ENCODE assay signal across 22 mouse cellular contexts in genomic region chr1:143173836-143174235, GRCm38 (mm10).
A peak's percentile ranks its signal among the peaks of the same experiment; 100 is the strongest.
DNase-seq lines count a peak whose midpoint lies in the region; ATAC-seq and TF ChIP-seq lines count a peak whose summit lies in the region.
"Had no signal": no experiment of that assay in that cellular context is flagged by ENCODE, and none has a peak within 500 bp of the region (broad histone marks: within the 10 kb centered on the region; RNA-seq: fewer than 3 reads in every experiment).

No protein-coding gene starts in this region.

- 65% methylated on average over 2 of the region's 2 CpGs for WGBS in cerebellum, adult 2 months
- WGBS in hindbrain, postnatal 0 days = 71% methylated on average over 2 of the region's 2 CpGs
- 82% methylated on average over 2 of the region's 2 CpGs for WGBS in hindbrain, embryonic 10.5 days
- 91% methylated on average over 2 of the region's 2 CpGs for WGBS in lung, adult 2 months

- H3K36me3 ChIP-seq in hindbrain, postnatal 0 days (ENCODE audit: insufficient read depth, low read length) = no peaks in the 10 kb centered on the region
- no peaks in the 10 kb centered on the region for H3K36me3 ChIP-seq in hindbrain, embryonic 10.5 days
- H3K36me3 ChIP-seq: embryonic facial prominence, embryonic 10.5 days; kidney, embryonic 15.5 days; limb, embryonic 10.5 days; neural tube, embryonic 15.5 days had no signal

- peak; percentile 10 to 17 for DNase-seq in cerebellum, adult 2 months
- peak; percentile 57 for DNase-seq in hindbrain, postnatal 0 days (ENCODE audit: low spot score)
- DNase-seq in hindbrain, embryonic 10.5 days (ENCODE audit: low spot score) = no peak
- DNase-seq in cerebellum, postnatal 14 days = peak; percentile 69 to 76
- DNase-seq in layer of hippocampus, postnatal 10 days (ENCODE audit: low spot score in 2 of 2) = peak; percentile 40 to 44
- no peak for DNase-seq in lung, adult 2 months
- DNase-seq in gastrocnemius, postnatal 14 days = no peak
- DNase-seq: adrenal gland, adult 8-10 months; lung, embryonic 14.5 days; lung, postnatal 4 days; retina, postnatal 1 day; spleen, adult 18-20 months; thymus, adult 18-20 months had no signal

- intact Hi-C loops in gastrocnemius, postnatal 14 days (cut with DNase I; ENCODE audit: low total_unique reads) = no loop called here

- no peak for TF ChIP-seq CTCF in cerebellum, adult 2 months (IDR thresholded peaks at IDR 0.05; ENCODE audit: borderline replicate concordance, insufficient read depth, low read depth, low read length)
- no peak for TF ChIP-seq CTCF in hindbrain, postnatal 0 days (IDR thresholded peaks at IDR 0.05; ENCODE audit: low read depth)
- TF ChIP-seq CTCF in lung, adult 2 months (IDR thresholded peaks at IDR 0.05; ENCODE audit: insufficient read depth, low read length) = no peak

- no peaks in the 10 kb centered on the region for H3K9me3 ChIP-seq in hindbrain, postnatal 0 days (ENCODE audit: low read length)
- no peaks in the 10 kb centered on the region for H3K9me3 ChIP-seq in hindbrain, embryonic 10.5 days
- H3K9me3 ChIP-seq: embryonic facial prominence, embryonic 10.5 days; kidney, embryonic 15.5 days; limb, embryonic 10.5 days; neural tube, embryonic 15.5 days had no signal

- no peak overlapping the region for H3K4me2 ChIP-seq in hindbrain, postnatal 0 days (ENCODE audit: low read depth, low read length)
- H3K4me2 ChIP-seq: kidney, embryonic 15.5 days; liver, embryonic 11.5 days; lung, embryonic 14.5 days; midbrain, embryonic 11.5 days; neural tube, embryonic 15.5 days had no signal

- peaks cover 6% of the 10 kb centered on the region for H3K4me1 ChIP-seq in cerebellum, adult 2 months (ENCODE audit: control insufficient read depth, insufficient read depth, low read length)
- no peaks in the 10 kb centered on the region for H3K4me1 ChIP-seq in hindbrain, postnatal 0 days (ENCODE audit: insufficient read depth, low read length)
- no peaks in the 10 kb centered on the region for H3K4me1 ChIP-seq in hindbrain, embryonic 10.5 days (replicated peaks)
- H3K4me1 ChIP-seq in lung, adult 2 months (ENCODE audit: control insufficient read depth, insufficient read depth, low read length) = no peaks in the 10 kb centered on the region
- H3K4me1 ChIP-seq: embryonic facial prominence, embryonic 10.5 days; kidney, embryonic 15.5 days; limb, embryonic 10.5 days; neural tube, embryonic 15.5 days had no signal

- no peak for ATAC-seq in cerebellum, adult (ENCODE audit: insufficient number of reproducible peaks, low FRiP score, low TSS enrichment)
- ATAC-seq in hindbrain, postnatal 0 days = peak; percentile 74

- H3K27me3 ChIP-seq in cerebellum, adult 2 months (ENCODE audit: control insufficient read depth, insufficient read depth, low read length) = no peaks in the 10 kb centered on the region
- H3K27me3 ChIP-seq in hindbrain, postnatal 0 days (ENCODE audit: insufficient read depth, low read length) = no peaks in the 10 kb centered on the region
- H3K27me3 ChIP-seq in hindbrain, embryonic 10.5 days (ENCODE audit: insufficient read depth, poor library complexity, severe bottlenecking) = no peaks in the 10 kb centered on the region
- H3K27me3 ChIP-seq: CH12.LX; kidney, embryonic 15.5 days; neural tube, embryonic 15.5 days had no signal

- TF ChIP-seq POLR2A in cerebellum, adult 2 months (IDR thresholded peaks at IDR 0.05; ENCODE audit: borderline replicate concordance, insufficient read depth, low read length) = no peak
- TF ChIP-seq POLR2A in lung, adult 2 months (IDR thresholded peaks at IDR 0.05; ENCODE audit: borderline replicate concordance, extremely low read depth, low read depth, low read length) = no peak

- no peak overlapping the region for H3K27ac ChIP-seq in cerebellum, adult 2 months (ENCODE audit: insufficient read depth, low read length)
- no peak overlapping the region for H3K27ac ChIP-seq in hindbrain, postnatal 0 days
- no peak overlapping the region for H3K27ac ChIP-seq in hindbrain, embryonic 10.5 days
- H3K27ac ChIP-seq: embryonic facial prominence, embryonic 10.5 days; kidney, embryonic 15.5 days; limb, embryonic 10.5 days; neural tube, embryonic 15.5 days had no signal

- no peak overlapping the region for H3K4me3 ChIP-seq in cerebellum, adult 2 months (replicated peaks; ENCODE audit: insufficient read depth, low read depth, low read length)
- no peak overlapping the region for H3K4me3 ChIP-seq in hindbrain, postnatal 0 days (ENCODE audit: low read length)
- no peak overlapping the region for H3K4me3 ChIP-seq in hindbrain, embryonic 10.5 days
- H3K4me3 ChIP-seq in lung, adult 2 months (replicated peaks; ENCODE audit: extremely low read depth, low read depth, low read length) = no peak overlapping the region
- H3K4me3 ChIP-seq: embryonic facial prominence, embryonic 10.5 days; kidney, embryonic 15.5 days; limb, embryonic 10.5 days; myocyte; neural tube, embryonic 15.5 days had no signal

- no peak overlapping the region for H3K9ac ChIP-seq in hindbrain, postnatal 0 days (replicated peaks; ENCODE audit: low read length)
- H3K9ac ChIP-seq: kidney, embryonic 15.5 days; lung, embryonic 14.5 days; neural tube, embryonic 15.5 days had no signal

Comparison
In these comparisons a context has a peak if more than half of its experiments do, and no peak if none do; other contexts are left out.
1. DNase-seq: peak in cerebellum, adult 2 months (2 of 2), hindbrain, postnatal 0 days (single experiment), cerebellum, postnatal 14 days (2 of 2) and layer of hippocampus, postnatal 10 days (2 of 2); none in hindbrain, embryonic 10.5 days (single experiment), lung, adult 2 months (single experiment) and gastrocnemius, postnatal 14 days (single experiment).